Mouse (Mus musculus): ENCODE results near the gene Ap1g1.
"Not testable (repeated sequence)": the region's sequence is repeated elsewhere in the genome, so short reads cannot be mapped to it uniquely, and the experiment has no call there.

Ap1g1 gene

GRCm38 (mm10) chr8:109868003-109868679 is 89.8 kb downstream of the Ap1g1 start, which contains the start of gene Phlpp2:
Phlpp2 (plus strand) TSS chr8:109868542.
- DNase-seq, result peak; percentile 89

GRCm38 (mm10) chr8:109868680-109869361 is 90.5 kb downstream of the Ap1g1 start:
- peak; percentile 38 for DNase-seq

GRCm38 (mm10) chr8:109871056-109871455 is 92.7 kb downstream of the Ap1g1 start:
- no peak for DNase-seq

GRCm38 (mm10) chr8:109873800-109874199 is 95.4 kb downstream of the Ap1g1 start:
- DNase-seq, result not testable (repeated sequence)

- DNase-seq, result no peak
Observed at GRCm38 (mm10) chr8:109880012-109880662, 101.8 kb downstream of the Ap1g1 start.

GRCm38 (mm10) chr8:109885294-109885693 is 106.9 kb downstream of the Ap1g1 start:
- DNase-seq, result no peak

GRCm38 (mm10) chr8:109889211-109889610 is 110.9 kb downstream of the Ap1g1 start:
- no peak for DNase-seq

- no peak for DNase-seq
Observed at GRCm38 (mm10) chr8:109890794-109891585, 112.6 kb downstream of the Ap1g1 start.

- DNase-seq, result no peak
Observed at GRCm38 (mm10) chr8:109894636-109895035, 116.3 kb downstream of the Ap1g1 start.

- DNase-seq, result no peak
Observed at GRCm38 (mm10) chr8:109895355-109895754, 117.0 kb downstream of the Ap1g1 start.

- no peak for DNase-seq
Observed at GRCm38 (mm10) chr8:109902379-109902778, 124.0 kb downstream of the Ap1g1 start.

GRCm38 (mm10) chr8:109903909-109904469 is 125.6 kb downstream of the Ap1g1 start:
- DNase-seq, result no peak

GRCm38 (mm10) chr8:109904928-109905668 is 126.7 kb downstream of the Ap1g1 start:
- DNase-seq, result no peak

GRCm38 (mm10) chr8:109906907-109907306 is 128.6 kb downstream of the Ap1g1 start:
- no peak for DNase-seq

- no peak for DNase-seq
Observed at GRCm38 (mm10) chr8:109907376-109907775, 129.0 kb downstream of the Ap1g1 start.
